Mouse (Mus musculus): ENCODE results near the gene Psmc2.

Psmc2 gene

DNA sequence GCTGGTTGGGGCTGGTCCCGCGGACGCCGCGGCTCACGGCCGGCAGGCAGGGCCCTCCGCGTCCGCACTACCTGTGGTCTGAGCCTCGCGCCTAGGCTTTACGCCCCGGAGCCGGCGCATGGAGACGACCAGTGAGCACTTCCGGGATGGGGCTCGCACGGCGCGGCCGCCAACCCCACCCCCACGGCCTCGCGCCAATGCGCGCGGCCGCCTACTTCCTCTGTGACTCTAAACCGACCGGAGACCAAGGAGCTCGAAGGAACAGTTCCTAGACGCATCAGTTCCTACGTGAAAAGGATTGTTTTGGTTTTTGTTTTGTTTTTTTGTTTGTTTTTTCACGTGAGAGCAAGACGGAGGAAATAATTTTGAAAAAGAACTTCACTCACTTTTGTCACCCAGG, at the start of gene Psmc2, which contains the start of gene Dnajc2:
TSS of gene Psmc2 (plus strand) at position 231 of the 400 bp plus-strand sequence.
TSS of gene Dnajc2 (minus strand) at position 199 of the 400 bp plus-strand sequence.
- peak; percentile 78 for DNase-seq (ENCODE audit: low spot score)

DNA sequence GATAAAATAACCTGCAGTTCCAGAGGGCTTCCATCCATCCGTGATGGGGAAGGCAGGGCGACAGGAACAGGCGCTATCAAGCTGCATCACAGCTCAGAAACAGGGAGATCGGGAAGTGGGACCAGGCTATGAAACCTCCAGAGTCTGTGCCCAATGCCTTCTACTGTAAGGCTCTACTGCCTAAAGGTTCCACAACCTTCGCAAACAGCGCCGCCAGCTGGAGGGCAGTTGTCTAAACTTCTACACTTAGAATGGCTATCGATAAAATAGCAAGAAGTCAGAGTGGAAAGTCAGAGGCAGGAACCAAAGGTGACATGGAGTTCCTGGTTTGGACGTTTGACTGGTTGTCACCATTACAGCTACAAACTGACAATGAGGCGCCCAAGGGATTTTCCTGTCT, 49.5 kb upstream of the Psmc2 start:
- no peak for DNase-seq (ENCODE audit: low spot score)

DNA sequence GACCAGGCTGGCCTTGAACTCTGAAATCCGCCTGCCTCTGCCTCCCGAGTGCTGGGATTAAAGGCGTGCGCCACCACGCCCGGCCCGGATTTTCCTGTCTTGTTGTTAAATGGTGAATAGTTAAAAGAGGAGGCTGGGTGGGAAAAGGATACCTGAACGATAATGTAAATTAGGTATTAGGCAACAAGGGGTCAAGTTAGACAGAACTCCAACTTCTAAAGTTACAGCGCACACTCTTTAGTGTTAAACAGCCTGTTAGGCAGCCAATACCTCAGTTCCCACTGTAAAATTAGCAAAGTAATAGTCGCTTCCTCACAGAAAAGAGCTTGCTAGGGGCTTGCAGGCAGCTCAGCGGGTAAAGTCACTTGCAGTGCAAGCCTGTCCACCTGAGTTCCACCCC, 49.0 kb upstream of the Psmc2 start:
- no peak for DNase-seq (ENCODE audit: low spot score)

DNA sequence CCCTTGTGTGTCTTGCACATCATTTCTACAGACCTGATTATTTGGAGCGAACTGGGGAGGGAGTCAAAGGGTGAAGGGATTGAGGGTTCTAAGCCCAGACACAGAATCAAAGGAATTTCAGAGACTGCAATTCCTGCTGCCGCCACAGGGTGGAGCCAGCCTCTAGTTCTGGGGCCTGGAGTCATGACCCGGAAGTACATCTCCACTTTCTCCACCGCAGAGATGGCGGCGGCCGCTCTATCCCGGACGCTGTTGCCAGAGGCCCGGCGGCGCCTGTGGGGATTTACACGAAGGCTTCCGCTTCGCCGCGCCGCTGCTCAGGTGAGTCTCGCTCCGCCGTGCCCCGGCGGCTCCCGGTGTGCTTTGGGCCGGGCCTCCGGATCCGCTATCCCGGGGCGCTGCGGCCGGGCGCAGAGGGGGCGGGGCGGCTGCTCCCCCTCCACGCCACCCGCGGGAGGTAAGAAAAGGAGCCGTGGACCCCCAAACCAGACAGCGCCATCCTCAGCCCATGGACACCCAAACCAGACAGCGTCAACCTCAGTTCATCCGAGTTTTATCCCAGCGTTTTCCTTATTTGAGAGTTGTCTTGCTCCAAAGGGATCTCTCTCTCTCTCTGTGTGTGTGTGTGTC, 48.0 kb upstream of the Psmc2 start, which contains the start of gene Pmpcb:
TSS of gene Pmpcb (plus strand) at position 186 of the 630 bp plus-strand sequence.
- peak; percentile 93 for DNase-seq (ENCODE audit: low spot score)

DNA sequence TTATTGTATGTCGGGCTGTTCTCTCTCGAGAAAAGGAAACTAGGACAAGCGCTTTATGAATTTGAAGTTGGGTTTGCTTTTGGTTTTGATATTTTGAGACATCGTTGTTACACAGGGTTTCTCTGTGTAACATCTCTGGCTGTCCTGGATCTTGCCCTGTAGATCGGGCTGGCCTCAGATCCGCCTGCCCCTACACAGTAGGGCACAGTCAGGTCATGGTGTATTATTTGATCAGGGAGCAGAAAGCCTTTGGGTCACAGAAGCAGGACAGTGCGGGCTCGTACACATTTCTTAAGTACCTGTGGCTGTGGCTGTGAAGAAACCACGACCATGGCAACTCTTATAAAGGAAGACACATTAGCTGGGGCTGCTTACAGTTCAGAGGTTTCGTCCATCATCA, 47.5 kb upstream of the Psmc2 start:
- no peak for DNase-seq (ENCODE audit: low spot score)

DNA sequence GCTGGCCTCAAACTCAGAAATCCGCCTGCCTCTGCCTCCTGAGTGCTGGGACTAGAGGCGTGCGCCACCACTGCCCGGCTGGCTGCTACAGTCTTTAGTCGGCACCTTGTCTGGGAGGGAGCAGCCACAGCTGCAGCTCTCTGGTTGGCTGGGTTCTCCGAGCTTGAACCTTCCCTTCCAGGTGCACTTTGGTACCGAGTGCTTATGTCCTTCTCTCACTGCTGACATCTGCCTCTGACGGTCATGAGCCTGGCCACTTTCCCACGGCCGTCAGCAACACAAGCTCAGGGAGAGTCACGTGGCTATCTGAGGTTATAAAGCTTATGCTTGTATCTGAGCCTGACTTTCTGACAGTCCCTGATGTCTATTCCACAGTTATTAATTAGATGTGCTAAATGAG, 46.0 kb upstream of the Psmc2 start:
- DNase-seq (ENCODE audit: low spot score): no peak

- DNase-seq (ENCODE audit: low spot score): no peak
Measured at GRCm38 (mm10) chr5:21739881-21740280, 45.2 kb upstream of the Psmc2 start.

GRCm38 (mm10) chr5:21743606-21744005, 41.5 kb upstream of the Psmc2 start:
- no peak for DNase-seq (ENCODE audit: low spot score)

GRCm38 (mm10) chr5:21744651-21745050, 40.4 kb upstream of the Psmc2 start:
- DNase-seq (ENCODE audit: low spot score): no peak

DNA sequence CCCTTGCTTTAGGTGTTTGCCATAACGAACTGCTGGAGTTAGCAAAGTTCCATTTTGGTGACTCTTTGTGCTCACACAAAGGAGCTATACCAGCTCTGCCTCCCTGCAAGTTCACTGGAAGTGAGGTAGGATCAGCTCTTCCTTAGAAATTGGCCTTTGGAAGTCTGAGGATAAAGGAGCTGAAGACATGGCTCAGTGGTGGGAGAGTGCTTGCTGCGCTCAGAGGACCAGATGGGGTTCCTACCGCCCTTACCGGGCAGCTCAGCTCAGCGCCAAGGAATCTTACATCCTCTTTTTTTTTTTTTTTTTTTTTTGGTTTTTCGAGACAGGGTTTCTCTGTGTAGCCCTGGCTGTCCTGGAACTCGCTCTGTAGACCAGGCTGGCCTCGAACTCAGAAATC, 39.1 kb upstream of the Psmc2 start:
- DNase-seq (ENCODE audit: low spot score): no peak

DNA sequence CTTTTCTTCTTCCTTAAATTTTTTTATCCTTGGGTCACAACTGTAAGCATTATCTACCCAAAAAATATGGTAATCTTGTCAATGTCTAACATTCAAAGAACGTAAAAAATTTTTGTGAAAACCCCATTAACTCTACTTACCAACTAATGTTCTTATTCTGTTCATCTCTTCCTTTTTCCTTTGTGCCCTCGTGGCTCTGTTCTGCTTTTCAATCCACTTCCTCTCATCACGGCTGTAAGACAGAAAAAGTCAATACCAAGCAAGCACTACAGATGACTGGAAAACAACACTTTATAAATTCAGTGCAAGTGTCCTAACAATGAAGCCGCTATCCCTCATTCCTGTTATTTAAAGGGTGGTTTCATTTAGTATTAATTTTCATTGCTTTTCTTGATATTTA, 16.6 kb upstream of the Psmc2 start:
- no peak for DNase-seq (ENCODE audit: low spot score)

- no peak for DNase-seq (ENCODE audit: low spot score)
Measured at GRCm38 (mm10) chr5:21769841-21770240, 15.2 kb upstream of the Psmc2 start.

DNA sequence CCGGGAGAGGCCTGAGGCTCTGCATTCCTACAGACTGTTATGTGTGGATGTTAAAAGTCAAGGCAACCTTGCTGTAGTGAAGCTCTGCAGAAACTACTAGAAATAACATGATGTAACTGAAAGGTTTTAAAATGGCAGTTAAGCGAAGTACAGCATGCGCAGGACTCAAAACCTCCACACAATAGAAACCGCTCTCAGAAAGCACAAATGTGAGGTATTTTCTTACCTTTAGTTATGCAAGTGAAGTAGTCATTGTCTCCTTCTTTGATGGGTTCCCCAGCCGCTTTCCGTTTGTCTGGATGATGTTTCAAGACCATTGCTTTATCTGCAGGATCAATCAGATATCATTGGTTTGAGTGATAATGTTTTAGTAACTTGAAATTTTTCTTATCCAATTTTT, 8.6 kb upstream of the Psmc2 start:
- no peak for DNase-seq (ENCODE audit: low spot score)

DNA sequence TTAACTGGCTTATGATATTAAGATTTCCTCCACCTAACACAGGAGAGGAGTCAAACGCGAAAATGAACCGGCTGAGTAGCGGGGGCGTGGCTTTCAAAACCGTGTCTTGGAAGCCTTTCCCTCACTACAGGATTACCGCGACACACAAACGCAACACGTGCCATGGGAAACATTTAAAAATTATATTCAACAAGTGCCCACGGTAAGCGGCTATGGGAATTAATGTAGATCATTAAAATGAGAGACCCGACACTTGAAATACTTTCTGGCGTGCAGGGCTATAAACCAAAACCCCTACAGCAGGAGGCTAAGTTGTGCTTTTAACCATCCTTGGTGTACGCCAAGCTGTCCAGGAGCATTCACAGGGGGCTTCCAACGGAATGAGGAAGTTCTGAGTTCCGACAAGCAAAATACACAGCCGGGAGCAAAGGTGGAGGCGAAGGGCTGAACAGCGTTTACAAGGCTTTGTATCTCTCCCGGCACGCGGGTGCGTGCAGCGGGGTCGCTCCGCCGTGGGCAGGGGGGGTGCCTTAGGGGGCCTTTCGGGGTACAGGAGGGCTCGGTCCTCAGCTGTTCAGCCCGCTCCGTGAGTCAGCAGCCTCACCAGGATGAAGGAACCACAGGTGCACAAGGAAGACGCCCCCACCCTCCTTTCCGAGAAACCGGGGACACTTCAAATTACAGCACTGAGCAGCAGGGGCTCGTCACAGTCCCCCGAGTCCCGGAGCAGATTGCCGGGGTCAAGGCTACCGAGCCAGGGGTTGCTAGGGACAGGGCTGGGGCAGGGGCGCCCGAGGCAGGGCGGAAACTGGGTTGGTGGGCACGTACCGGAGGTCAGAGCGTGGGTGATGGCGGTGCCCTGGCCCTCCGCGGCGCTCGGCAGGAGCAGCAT, 676 bp upstream of the Psmc2 start:
- DNase-seq (ENCODE audit: low spot score): no peak

GRCm38 (mm10) chr5:21785776-21786175, 693 bp downstream of the Psmc2 start:
- DNase-seq (ENCODE audit: low spot score): no peak

GRCm38 (mm10) chr5:21786258-21787185, 1.4 kb downstream of the Psmc2 start:
- DNase-seq (ENCODE audit: low spot score): peak; percentile 83

DNA sequence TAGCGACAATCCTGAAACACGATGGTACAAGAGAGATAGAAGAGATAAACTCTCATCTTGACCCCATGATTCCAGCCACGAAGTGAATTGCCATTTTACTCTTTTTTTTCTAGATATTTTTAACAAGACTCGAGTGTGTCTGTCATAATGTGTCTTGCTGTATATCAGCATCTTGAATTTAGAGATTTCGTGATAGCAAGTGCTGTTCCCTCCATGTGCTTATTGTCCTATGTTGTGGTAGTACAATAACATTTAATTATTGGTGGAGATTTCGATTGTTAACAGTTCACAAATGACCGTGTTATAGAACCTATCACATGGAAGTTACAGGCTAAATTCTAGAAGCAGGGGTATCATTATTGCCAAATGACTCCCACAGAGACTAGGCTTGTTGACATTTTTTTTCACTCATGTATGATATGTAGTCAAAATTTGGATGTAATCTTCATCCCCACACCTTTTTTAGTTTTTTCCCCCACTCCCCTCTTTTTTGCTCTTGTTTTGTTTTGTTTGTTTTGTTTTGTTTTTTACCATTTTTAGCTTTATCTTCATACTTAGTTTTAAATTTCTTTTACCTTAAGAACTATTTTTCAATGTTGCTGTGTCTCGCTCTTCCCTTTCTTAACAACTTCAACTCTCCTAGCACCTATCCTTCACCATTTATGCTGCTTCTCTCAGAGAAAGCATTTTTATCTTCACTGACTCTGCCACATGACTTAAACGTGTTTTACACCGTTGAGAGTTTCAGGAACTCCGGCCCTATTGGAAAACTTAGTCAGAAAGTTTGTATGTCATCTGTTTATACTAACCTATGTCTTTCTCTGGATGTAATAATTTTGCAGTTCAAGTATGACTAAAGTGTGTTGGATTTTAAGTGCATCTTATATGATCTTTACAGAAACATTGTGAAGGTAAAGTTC, 2.4 kb downstream of the Psmc2 start:
- DNase-seq (ENCODE audit: low spot score): no peak

DNA sequence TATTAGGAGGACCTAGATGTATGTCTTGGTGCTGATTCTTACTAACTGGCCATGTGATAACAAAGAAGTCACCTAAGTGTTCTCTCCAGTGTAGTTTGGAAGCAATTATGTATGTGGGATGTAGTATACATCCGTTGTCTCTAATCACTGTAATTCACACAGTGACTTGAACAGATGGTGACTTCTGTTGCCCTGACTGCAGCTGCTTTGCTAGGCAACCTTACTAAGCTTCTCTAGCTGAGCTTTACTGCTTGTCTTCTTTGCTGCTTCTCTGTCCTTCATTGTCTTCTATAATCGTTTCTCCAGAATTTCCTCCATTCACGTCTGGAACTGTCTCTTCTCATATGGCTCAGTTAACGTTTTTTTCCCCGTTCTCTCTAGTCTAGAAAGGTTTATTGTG, 4.0 kb downstream of the Psmc2 start:
- DNase-seq (ENCODE audit: low spot score): no peak

DNA sequence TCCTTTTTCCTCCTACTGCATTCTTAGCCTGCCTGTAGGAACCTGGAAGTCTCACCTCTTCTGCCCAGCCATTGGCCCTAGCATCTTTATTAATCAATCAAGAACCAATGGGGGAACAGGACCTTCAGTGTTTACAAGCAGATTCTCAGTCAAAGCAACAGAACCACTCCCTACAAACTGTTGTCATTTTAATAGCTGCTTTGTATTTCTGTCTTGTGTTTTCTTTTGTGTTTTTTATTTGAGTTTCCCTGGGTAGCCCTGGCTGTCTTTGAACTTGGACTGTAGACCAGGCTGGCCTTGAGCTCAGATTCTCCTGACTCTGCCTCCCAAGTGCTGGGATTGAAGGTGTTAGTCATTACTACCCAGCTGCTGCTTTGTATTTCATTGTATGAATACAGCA, 7.1 kb downstream of the Psmc2 start:
- DNase-seq (ENCODE audit: low spot score): no peak

DNA sequence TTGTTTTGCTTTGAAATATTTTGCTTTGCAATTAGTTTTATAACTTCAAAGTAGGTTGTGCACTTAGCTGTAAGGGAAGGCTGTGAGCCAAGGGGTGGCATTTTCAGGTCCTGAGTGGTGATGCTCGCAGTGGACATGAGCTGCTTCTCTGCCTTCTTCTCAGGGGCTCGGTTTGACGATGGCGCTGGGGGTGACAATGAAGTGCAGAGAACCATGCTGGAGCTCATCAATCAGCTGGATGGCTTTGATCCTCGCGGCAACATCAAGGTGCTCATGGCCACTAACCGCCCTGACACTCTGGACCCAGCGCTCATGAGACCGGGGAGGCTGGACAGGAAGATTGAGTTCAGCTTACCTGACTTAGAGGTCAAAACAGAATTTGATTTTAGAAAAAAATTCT, 17.8 kb downstream of the Psmc2 start:
- no peak for DNase-seq (ENCODE audit: low spot score)

GRCm38 (mm10) chr5:21803691-21804188, 18.7 kb downstream of the Psmc2 start:
- DNase-seq (ENCODE audit: low spot score): no peak

Data from layer of hippocampus, adult 9-10 months (tissue).